Mouse (Mus musculus): Measurements from ENCODE around the gene BC049715.

BC049715 gene

DNA sequence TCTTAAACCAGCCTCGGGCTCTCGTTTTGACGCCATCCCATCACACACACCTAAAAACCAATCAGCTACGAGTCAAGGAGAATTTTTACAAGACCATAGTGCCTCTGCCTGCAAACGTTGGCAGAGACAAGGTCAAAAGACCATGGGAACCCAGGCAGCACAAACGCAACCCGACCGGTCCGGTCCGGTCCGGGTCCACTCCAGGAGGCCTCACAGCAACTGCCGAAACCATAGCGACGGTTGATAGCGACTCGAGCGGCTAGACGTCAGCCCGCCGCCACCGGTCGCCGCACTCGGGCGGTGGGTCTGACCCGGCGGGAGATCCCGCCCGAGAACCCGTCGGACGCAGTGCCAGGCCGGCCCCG, at the start of gene BC049715:
TSS of gene BC049715 (plus strand) at position 111 of the 365 bp plus-strand sequence.
- DNase-seq, result peak; percentile 56

- no peak for DNase-seq
Observed at GRCm38 (mm10) chr6:136781377-136781986, 45.9 kb upstream of the BC049715 start, which contains the start of gene Gucy2c. Gene Gucy2c, minus strand, starts transcription at chr6:136781765.

DNA sequence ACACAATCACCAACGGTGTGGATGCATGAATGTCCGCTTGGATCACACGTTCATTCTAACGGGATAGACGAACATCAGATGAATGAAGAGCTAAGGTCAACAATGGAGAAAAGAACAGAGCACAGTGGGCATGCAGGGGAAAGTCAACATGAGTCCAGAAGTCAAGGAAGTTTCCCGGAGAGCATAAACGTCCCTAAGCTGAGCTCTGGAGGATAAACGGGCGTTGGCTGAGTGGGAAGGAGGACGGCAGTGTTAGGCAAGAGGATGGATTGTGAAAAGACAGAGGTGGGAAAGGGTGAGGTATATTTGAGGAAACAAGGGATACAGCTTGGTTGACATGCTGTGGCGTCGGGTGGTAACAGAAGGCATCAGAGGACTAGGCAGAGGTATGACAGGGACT, 45.3 kb upstream of the BC049715 start:
- DNase-seq, result no peak

DNA sequence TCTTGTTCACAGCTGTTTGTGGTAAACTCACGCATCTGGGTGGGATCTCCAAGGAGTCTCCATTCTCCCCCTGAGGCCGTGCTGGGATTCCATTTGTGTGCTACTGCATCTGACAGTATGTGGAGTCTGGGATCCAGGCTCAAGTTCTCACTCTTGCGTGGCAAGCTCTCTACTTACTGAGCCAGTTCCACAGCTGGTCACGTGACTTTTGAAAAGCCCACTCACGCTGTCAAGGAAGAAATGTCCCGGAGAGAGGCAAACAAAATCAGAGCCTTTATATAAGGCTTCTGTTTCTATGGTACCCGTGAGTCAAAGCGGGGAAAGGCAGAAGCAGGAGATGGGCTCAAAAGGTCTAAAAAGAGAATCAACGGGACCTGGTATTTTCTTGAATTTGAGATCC, 44.7 kb upstream of the BC049715 start:
- DNase-seq, result no peak

DNA sequence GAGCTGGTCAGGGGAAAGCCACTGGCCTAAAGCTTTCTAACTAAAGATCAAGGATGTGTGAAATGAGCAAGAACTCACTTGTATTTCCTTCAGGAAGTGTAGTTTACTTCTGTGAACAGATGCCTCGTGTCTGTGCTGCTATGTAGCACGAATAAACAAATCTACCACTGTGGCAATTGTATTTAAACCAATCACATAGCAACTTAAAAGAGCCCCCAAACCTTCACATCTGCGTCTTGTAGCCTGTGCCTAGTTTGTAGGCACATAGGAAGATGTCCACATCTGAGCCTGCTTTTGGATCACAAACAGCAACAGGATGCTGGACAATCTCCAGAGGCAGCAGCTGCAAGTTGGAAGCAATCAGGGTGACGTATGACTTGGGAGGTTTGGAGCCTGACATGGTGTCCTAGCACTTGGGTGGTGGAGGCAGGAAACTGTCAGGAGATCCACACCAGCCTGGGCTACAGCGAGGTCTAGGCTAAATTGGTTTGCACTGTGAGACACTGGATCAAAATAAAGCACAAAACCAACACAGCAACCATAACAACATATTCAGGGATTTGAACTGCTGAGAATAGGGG, 37.9 kb upstream of the BC049715 start:
- no peak for DNase-seq

DNA sequence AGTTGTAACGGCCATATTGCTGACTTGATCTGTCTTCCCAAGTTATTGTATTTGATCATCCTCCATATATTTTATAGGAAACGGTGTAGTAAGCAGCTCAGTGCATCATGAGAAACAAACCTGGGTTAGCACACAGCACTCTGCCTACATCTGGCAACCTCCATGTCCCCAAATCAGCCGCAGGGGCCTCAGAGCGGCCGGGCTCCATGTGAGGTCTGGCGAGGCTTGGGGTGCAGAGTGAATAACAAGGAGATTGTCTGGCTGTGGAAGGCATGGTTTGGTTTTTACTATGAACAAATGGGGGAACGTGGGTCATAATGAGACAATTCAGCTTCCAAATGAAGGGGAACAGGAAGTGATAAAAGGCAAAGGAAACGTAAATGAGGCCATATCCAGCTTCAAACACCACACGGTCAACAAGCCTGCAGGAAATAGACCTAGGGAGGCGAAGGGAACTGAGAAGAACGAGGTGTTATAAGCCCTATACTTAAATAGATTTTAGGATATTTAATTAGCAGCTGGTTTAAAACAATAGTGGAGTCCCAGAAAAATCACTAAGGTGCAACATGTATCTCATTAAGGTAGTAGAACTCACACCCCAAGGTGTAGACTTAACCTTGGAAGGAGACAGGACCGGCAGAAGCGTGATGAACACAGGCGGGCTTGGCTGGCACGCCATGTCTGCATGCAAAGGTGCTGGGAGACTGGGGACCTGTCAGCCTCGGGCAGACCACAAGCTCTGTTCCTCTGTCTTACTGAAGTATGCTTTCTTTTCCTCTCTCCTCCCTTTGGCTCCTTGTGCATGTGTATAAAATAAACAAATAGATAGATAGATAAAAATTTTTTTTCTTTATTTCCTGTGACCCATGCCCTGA, 34.3 kb upstream of the BC049715 start:
- DNase-seq, result no peak

DNA sequence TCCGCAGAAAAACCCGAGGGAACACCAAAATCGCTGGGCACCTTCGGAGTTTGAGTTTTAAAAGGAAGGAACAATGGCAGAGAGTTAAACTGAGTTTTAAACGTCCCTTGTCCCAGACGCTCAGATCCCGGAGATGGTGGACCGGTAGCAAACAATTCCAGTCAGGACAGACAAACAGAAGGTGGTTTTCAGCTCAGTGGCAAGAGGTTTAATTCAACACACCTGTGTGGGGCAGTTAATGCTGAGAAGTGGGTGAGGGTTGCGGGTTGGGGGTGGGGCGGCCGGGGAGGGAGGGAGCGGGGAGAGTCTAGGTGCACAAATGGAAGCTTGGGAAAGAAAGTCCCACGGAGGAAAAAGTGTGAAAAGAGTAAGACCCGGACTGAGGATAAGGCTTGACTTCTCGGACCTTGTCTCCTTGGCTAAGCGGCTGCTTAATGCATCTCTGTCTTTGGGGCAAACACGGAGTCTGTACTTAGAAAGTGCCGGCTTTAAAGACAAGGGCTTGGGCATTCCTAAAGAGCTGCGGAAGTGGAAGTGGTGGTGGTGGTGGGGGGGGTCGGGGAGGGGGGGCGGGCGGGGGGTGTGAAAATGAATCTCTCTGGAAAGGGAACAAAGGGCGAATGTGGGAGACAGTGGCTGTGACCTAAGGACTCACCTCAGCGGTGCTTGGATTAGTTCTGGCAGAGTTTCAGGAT, 33.4 kb upstream of the BC049715 start:
- DNase-seq, result no peak

- DNase-seq, result no peak
Observed at GRCm38 (mm10) chr6:136795110-136795509, 32.3 kb upstream of the BC049715 start.

GRCm38 (mm10) chr6:136795850-136796249, 31.6 kb upstream of the BC049715 start:
- no peak for DNase-seq

DNA sequence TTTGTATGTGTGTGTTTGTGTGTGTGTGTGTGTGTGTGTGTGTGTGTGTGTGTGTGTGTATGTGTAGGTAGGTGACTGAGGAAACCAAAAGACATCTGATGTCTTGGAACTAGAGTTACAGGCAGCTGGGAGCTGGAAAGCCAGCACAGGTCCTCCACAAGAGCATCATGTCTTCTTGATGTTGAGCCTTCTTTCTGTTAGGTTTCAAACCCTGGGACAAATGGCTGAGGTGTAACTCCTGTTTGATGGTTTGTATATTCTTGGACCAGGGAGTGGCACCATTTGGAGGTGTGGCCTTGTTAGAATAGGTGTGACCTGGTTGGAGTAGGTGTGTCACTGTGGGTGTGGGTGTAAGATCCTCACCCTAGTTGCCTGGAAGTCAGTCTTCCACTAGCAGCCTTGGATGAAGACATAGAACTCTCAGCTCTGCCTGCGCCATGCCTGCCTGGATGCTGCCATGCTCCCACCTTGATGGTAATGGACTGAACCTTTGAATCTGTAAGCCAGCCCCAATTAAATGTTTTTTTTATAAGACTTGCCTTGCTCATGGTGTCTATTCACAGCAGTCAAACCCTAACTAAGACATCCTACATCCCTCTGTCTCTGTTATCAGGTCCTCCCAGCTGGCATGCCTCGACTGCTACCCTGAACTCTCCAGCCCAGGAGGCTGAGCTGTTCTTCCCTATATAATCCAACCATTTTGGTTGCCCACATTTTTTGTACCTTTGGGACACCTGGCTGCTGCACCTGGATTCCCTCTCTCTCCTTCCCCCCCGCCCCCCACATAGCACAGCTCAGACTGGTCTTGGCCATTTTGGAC, 29.3 kb upstream of the BC049715 start:
- peak; percentile 76 for DNase-seq

DNA sequence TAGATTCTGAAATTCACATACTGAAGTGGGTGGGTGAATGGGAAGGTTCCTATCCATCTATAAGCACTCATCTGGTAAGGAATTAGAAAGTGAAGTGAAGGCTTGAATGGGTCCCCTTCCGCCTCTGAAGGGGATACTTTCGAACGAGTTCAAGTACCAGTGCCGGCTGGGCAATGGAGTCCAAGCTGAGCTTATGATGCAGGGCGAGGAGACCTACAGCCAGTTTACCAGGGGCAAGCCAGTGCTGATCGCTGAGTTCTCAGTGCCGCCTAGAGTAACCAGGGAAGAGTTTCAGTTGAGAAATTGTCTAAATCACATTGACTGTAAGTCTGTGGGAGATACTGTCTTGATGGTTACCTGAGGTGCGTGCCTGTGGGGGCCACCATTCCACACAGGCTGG, 26.7 kb upstream of the BC049715 start:
- no peak for DNase-seq

DNA sequence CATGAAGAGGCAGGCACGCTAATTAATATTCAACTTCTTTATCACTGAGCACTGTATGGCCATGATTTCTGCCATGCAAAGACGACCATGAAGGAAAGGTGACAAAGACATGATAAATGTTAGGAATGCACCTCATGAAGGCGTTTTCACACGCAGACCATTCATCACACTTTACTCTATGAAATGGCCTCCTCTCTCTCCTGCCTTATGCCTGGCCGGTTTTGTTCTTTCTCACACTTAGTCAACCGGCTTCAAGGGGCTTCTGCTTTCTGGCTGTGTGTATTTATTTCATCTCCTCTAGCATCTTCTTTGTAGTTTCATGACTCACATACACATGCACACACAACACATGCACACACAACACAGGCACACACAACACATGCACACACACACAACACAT, 26.2 kb upstream of the BC049715 start:
- no peak for DNase-seq

DNA sequence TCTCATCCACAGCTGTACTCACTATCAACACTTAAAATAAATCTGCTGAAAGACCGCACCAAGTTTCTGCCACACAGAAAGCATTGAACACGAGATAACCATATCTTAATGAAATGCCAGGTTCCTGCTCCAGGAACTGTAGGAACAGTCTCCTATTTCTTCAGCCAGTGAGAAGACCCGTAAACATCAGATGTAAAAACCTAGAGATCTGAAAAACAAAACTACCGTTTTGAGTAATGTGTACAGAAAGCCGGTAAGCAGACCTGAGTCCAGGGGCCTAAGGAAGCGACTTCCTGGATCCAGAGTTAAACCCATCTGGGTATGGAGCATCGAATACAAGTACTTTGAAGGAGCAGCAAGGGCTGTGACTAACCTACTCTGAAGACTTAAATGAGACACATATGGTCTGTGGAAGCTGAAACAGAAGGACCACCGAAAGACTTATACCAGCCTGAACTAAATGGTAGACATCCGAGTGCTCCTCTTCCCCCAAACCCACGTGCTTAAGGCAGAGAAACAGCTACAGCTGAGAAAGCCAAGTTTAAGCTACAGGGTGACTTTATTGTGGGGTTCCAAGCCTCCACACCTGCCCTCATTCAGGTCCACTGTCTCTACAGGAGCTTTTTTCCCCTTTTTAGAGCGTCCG, 24.2 kb upstream of the BC049715 start:
- DNase-seq, result no peak

- DNase-seq, result peak; percentile 94
Observed at GRCm38 (mm10) chr6:136803739-136804633, 23.4 kb upstream of the BC049715 start, which contains the start of gene Hist4h4. Gene Hist4h4, minus strand, starts transcription at chr6:136804415.

DNA sequence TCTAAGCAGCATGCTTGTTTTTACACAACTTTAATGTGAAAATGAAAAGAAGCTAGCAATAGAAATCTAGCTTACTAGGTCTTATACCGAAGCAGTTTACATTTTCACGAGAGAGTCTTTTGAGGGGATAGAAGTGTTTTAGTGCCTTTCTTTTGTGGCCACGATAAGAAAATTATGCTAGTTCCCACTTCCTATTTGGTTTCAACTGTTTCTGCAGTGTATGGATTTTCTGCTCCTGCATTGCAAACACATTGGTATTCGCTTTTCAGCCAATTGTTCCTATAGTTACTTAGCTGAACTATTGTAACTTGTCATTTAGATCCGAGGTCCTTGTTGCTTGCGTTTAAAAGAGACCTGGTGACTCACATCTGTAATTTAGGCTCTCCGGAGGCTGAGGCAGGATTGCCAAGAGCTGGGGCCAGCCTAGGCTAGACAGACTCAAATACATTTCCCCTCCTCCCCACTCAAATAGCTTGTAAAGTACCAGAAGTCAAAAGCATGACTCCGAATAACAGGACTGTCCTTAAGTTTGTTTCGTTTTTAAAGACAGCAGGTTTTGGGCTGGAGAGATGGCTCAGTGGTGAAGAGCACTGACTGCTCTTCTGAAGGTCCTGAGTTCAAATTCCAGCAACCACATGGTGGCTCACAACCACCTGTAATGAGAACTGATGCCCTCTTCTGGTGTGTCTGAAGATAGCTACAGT, 22.6 kb upstream of the BC049715 start:
- DNase-seq, result peak; percentile 41

DNA sequence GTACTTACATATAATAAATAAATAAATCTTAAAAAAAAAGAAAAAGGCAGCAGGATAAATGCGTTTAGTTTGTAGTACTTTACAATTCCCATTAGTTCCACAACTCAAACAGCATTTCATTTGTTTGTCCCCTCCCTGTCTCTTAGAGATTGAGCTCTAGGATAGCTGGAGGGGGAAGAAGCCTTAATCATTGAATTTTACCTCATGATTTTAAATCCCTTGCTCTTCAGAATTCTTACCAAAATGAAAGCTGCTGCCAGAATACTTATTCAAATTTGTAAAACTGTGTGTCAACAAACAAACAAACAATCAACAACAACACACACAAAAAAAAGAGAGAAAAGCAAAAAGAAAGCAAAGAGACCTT, 22.0 kb upstream of the BC049715 start:
- DNase-seq, result no peak

- DNase-seq, result peak; percentile 31
Observed at GRCm38 (mm10) chr6:136806819-136807218, 20.6 kb upstream of the BC049715 start.

- DNase-seq, result no peak
Observed at GRCm38 (mm10) chr6:136807395-136808013, 19.9 kb upstream of the BC049715 start.

DNA sequence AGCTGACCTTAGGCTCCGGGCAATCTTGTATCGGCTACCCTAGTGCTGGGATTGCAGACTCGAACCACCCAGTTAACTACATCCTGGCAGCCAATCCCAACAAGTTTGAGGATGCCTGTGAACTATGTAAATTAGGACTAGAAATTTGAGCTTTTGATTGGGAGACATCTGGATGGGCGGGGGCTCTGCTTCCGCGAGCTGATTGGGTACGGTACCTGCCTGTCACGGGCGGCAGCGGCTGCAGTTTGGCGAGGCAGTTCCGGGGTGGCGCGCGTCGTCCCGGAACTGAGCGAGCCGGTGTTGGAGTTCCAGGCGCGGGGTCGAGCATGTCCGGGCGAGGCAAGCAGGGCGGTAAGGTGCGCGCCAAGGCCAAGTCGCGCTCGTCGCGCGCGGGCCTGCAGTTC, 19.4 kb upstream of the BC049715 start, which contains the start of gene H2afj:
TSS of gene H2afj (plus strand) at position 231 of the 404 bp plus-strand sequence.
- DNase-seq, result peak; percentile 98

Measured in liver (tissue).